Mouse (Mus musculus): Measurements from ENCODE around the gene Cdca7. TPM values are rescaled to one million over a fixed set of nuclear protein-coding genes. Genes with fewer than 3 reads are reported as not detected.

Gene Cdca7
- polyA plus RNA-seq, 1 experiment: 3.7 TPM

DNA sequence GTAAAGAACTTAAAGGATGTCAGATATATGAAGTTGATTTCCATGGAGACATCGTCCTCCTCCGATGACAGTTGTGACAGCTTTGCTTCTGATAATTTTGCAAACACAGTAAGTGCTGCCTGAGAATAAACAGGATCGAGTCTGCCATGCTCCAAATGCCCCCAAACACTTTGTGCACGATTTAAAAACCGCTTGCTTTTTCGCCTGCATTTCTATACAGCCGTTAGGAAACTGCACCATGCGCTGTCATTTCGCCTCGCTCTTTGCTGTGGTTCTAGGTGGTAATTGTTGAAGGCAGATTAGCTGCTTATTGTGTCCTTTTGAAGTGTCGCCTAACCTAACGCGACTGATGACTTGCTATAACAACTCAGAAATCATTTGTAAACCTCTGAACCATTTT lies 3.0 kb downstream of the Cdca7 start:
- no peak for TF ChIP-seq POLR2A (IDR thresholded peaks at IDR 0.05; ENCODE audit: borderline replicate concordance, low read depth, low read length)
- TF ChIP-seq CTCF (IDR thresholded peaks at IDR 0.05; ENCODE audit: low read depth, low read length): no peak
- H3K4me3 ChIP-seq (ENCODE audit: insufficient read depth, low read length): no peak overlapping the region
- no peak overlapping the region for H3K27ac ChIP-seq (ENCODE audit: insufficient read depth, low read depth, low read length)
- H3K4me1 ChIP-seq (ENCODE audit: control insufficient read depth, insufficient read depth, low read length): peaks cover 19% of the 10 kb centered on the region

DNA sequence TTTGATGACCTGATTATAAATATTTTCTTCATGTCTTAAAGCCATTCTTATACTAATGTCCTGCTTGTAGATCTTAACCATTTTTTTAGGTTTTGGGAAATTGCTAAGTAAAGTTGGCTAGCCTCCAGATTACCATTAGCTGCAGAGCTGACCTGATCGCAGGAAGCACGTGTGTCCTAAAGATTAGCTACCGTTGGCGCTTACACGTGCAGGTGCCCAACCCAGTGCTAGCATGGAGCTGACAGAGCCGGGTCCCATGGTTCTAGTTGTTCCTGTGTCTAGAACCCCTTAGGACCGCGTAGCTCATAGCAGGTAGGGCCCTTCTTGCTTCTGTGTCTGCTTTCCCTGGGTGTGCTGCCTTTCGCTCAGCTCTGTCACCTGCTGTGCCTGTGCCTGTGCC lies 3.9 kb downstream of the Cdca7 start:
- H3K4me1 ChIP-seq (ENCODE audit: control insufficient read depth, insufficient read depth, low read length): peaks cover 13% of the 10 kb centered on the region
- TF ChIP-seq POLR2A (IDR thresholded peaks at IDR 0.05; ENCODE audit: borderline replicate concordance, low read depth, low read length) (no peak), CTCF (IDR thresholded peaks at IDR 0.05; ENCODE audit: low read depth, low read length) (no peak)
- H3K27ac ChIP-seq (ENCODE audit: insufficient read depth, low read depth, low read length): no peak overlapping the region
- no peak overlapping the region for H3K4me3 ChIP-seq (ENCODE audit: insufficient read depth, low read length)

DNA sequence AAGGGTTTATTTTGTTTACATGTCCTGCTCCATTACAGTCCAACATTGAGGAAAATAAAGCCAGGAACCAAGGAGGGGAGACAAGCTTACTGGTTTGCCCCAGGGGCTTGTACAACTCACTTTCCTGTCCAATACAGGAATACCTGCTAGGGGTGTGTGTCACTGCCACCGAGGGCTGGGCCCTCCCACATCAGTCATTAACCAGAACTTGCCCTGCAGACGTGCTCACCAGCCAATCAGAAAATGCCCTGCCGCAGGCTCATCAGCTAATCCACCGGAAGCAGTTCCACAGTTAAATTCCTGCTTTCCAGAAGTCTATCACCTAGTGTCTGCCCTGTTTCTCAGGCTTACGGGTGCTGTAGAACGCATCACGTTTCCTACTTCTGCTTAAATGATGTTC lies 15.7 kb downstream of the Cdca7 start:
- Histone ChIP-seq H3K4me1 (ENCODE audit: control insufficient read depth, insufficient read depth, low read length) (no peaks in the 10 kb centered on the region), H3K27ac (ENCODE audit: insufficient read depth, low read depth, low read length) (no peak overlapping the region), H3K4me3 (ENCODE audit: insufficient read depth, low read length) (no peak overlapping the region)
- no peak for TF ChIP-seq CTCF (IDR thresholded peaks at IDR 0.05; ENCODE audit: low read depth, low read length)
- no peak for TF ChIP-seq POLR2A (IDR thresholded peaks at IDR 0.05; ENCODE audit: borderline replicate concordance, low read depth, low read length)

DNA sequence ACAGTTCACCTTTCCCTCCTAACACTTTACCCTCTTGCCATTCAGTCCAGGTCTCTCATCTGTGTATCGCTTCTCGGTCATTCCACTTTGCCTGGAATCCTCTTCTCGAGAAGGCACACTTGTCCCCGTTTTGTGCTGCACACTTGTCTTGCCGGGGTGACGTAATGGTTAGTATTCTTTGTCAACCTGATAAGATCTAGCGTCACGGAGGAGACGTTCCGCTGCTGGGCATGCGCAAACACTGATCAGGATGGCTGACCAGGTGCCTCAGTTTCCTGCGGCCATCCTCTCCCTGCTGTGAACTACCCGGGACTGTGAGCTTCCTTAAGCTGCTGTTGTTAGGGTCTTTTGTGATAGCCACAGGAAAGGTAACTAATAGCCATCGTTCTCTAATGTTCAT lies 17.1 kb downstream of the Cdca7 start:
- no peak overlapping the region for H3K27ac ChIP-seq (ENCODE audit: insufficient read depth, low read depth, low read length)
- no peak overlapping the region for H3K4me3 ChIP-seq (ENCODE audit: insufficient read depth, low read length)
- H3K4me1 ChIP-seq (ENCODE audit: control insufficient read depth, insufficient read depth, low read length): peaks cover 9% of the 10 kb centered on the region
- no peak for TF ChIP-seq POLR2A (IDR thresholded peaks at IDR 0.05; ENCODE audit: borderline replicate concordance, low read depth, low read length)
- TF ChIP-seq CTCF (IDR thresholded peaks at IDR 0.05; ENCODE audit: low read depth, low read length): no peak

DNA sequence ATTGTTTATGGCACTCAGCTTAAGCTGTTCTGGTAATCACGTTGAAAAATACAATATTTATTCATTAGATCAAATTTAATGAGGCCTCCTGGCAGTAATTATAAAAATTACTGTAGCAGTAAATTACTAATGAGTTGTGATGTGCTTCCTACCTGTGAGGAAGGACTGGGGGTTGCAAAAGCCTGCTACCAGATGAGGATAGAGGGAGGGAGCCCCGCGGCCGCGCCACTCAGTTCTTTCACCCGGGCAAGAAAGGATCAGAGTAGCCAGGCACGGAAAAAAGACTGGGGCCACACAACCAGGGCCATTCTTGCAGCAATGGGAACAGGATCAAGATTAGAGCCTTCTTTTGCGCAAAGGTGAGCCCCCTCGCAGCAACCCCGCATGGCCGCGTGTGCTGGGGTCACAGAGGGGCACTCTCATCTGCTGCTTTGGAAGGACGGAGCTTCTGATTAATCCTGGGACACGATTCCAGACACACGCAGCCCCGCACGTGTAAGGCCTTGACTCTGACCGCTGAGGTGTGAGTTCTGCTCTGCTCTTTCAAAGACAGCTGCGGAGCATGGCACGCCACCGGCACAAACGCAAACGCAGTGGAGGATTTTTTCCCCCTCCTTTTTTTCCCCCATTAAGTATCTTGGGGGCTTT lies 23.2 kb downstream of the Cdca7 start:
- Histone ChIP-seq H3K4me3 (ENCODE audit: insufficient read depth, low read length) (no peak overlapping the region), H3K27ac (ENCODE audit: insufficient read depth, low read depth, low read length) (no peak overlapping the region), H3K4me1 (ENCODE audit: control insufficient read depth, insufficient read depth, low read length) (peaks cover 13% of the 10 kb centered on the region)
- TF ChIP-seq POLR2A (IDR thresholded peaks at IDR 0.05; ENCODE audit: borderline replicate concordance, low read depth, low read length) (no peak), CTCF (IDR thresholded peaks at IDR 0.05; ENCODE audit: low read depth, low read length) (no peak)

DNA sequence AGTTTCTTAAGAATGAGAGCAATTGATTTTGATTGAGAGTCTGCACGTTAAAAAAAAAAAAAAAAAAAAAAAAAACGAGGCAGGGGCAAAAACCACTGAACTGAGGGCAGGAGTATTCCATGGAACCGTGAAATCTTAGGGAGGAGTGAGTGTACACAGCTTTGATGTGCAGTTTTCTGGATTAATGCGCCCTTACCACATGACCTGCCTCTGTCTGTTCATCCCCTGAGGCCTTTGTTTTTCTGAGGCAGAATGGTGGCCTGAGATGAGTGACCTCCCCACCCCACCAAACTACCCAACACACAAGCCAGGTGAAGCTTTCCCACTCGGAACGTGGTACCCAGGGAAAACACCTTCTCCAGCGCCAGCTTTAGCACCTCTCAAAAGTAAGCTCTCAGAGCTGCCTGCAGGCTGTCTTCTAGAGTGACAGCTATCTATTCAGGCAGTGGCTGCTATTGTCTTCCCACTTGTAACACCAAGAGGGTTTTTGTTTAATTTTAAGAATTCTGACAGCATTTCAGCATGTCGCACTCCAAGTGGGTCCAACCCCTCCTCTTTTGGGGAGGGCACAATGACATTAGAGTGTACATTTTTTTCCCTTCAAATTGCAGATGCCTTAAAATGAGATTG lies 23.9 kb downstream of the Cdca7 start:
- Histone ChIP-seq H3K27ac (ENCODE audit: insufficient read depth, low read depth, low read length) (no peak overlapping the region), H3K4me1 (ENCODE audit: control insufficient read depth, insufficient read depth, low read length) (peaks cover 13% of the 10 kb centered on the region), H3K4me3 (ENCODE audit: insufficient read depth, low read length) (no peak overlapping the region)

DNA sequence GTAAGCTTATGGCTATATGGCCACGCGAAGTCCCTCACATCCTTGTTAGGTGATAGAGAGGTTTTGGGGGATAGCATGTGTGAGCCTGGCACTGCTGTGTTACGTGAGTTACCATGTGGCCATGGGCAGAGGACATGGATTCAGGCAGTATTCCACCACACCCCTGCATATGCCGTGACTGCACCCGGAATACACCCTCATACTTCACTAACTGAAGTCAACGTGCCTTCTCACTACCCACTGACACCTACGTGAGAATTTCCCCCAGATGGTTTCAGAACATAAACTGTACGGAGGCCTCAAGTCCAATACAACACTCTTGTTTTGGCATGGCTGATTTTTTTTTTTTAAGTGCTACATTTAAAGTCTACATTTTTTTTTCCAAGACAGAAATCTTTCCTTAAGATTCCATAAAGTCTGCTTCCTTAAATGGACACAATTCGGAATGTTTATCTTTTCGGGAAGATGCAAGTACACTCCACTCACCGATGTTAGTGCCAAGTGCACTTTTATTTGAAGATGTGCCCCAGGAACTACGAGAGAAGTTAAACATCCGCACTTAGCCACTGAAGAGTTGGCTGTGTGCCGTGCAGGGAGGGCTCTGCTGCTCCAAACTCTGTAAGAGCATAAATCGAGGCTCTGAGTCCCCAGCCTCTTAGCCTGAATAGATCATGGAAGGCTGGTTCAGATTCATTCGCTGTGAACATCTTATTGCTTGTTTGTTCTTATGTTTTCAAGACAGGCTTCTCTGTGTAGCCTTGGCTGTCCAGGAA lies 26.3 kb downstream of the Cdca7 start:
- no peak overlapping the region for H3K27ac ChIP-seq (ENCODE audit: insufficient read depth, low read depth, low read length)
- no peak overlapping the region for H3K4me3 ChIP-seq (ENCODE audit: insufficient read depth, low read length)
- H3K4me1 ChIP-seq (ENCODE audit: control insufficient read depth, insufficient read depth, low read length): peaks cover 12% of the 10 kb centered on the region
- TF ChIP-seq POLR2A (IDR thresholded peaks at IDR 0.05; ENCODE audit: borderline replicate concordance, low read depth, low read length): no peak
- TF ChIP-seq CTCF (IDR thresholded peaks at IDR 0.05; ENCODE audit: low read depth, low read length): no peak

More for the DNA sequence above, 23.9 kb downstream of the Cdca7 start:
- TF ChIP-seq POLR2A (IDR thresholded peaks at IDR 0.05; ENCODE audit: borderline replicate concordance, low read depth, low read length): no peak
- no peak for TF ChIP-seq CTCF (IDR thresholded peaks at IDR 0.05; ENCODE audit: low read depth, low read length)

DNA sequence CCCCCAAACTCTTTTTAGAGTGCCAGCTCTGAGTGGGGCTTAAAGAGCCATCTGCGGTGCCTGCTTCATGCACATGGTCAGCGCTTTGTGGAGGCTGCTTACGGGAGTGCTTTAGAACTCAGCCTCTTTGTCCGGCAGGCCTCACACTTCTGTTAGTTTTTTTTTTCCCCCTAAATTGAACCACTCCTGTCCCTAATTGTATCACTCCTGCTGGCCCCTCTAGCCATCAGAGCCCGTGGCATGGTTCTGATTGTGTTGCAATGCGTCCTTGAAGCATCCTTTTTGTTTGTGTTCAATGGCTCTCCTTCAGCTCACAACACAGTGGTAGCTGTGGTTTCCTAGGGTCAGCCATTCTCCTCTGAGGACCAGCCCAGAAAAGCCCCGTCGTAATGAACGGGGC lies 27.7 kb downstream of the Cdca7 start:
- H3K4me1 ChIP-seq (ENCODE audit: control insufficient read depth, insufficient read depth, low read length): no peaks in the 10 kb centered on the region
- no peak overlapping the region for H3K4me3 ChIP-seq (ENCODE audit: insufficient read depth, low read length)
- TF ChIP-seq CTCF (IDR thresholded peaks at IDR 0.05; ENCODE audit: low read depth, low read length) (no peak), POLR2A (IDR thresholded peaks at IDR 0.05; ENCODE audit: borderline replicate concordance, low read depth, low read length) (no peak)
- H3K27ac ChIP-seq (ENCODE audit: insufficient read depth, low read depth, low read length): no peak overlapping the region

DNA sequence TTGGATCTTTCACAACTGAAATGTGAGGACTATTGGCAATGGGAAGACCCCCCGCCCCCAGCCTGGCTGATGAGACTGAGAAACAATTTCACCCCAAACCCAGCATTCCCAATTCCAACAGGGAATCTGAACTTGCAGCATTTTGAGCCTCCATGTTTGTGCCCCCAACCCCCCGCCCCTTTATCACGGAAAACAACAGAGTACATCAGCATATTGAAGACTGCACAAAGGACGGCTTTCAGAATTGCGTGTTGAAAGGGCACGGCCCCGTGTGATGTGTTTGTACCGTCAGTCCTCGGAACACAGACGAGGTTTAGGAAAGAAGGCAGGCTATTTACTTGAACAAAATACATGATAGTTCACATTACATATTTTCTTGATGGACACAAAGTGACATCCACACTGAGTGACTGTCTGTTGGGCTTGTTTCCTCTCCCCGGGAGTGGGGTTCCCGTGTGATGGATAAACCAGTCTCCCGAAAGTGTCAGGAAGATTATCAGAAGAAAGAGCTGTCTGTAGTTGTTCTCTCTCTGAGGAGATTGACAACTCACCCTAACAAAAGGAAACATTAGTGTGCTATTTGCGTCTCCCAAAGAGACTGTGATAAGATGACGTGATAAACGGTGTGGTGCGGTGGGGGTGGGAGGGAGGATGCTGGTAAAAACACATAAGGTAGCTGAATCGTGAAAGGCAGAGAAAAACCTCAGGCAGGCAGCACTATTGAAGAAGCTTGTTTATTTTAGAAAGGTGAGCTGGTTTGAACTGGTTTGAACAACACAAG lies 32.1 kb downstream of the Cdca7 start:
- no peak for TF ChIP-seq CTCF (IDR thresholded peaks at IDR 0.05; ENCODE audit: low read depth, low read length)
- no peak for TF ChIP-seq POLR2A (IDR thresholded peaks at IDR 0.05; ENCODE audit: borderline replicate concordance, low read depth, low read length)
- Histone ChIP-seq H3K27ac (ENCODE audit: insufficient read depth, low read depth, low read length) (no peak overlapping the region), H3K4me1 (ENCODE audit: control insufficient read depth, insufficient read depth, low read length) (0 out of 2 replicates have a peak, but pooled peaks cover 4% of the 10 kb centered on the region), H3K4me3 (ENCODE audit: insufficient read depth, low read length) (no peak overlapping the region)

Measured in bone marrow macrophage, adult 2 months (primary cell).